Mouse (Mus musculus): ENCODE data around the gene Tmem151a. TPM values are rescaled to one million over a fixed set of nuclear protein-coding genes. Genes with fewer than 3 reads are reported as not detected.
A peak's percentile ranks its signal among the peaks of the same experiment; 100 is the strongest.

The Tmem151a gene
- total RNA-seq, 2 experiments from 2014 or later, result 112 to 114 TPM

- no peak overlapping the region for H3K4me3 ChIP-seq
- DNase-seq (ENCODE audit: low spot score in 2 of 2), result no peak
- peak overlapping the region; percentile 72 for H3K27ac ChIP-seq
- TF ChIP-seq CTCF (conservative IDR thresholded peaks at IDR 0.05), result 0 out of 2 replicates have a peak, but pooled peaks have one; percentile 2
Observed at GRCm38 (mm10) chr19:5057876-5058775, 27.2 kb downstream of the Tmem151a start.

- H3K27ac ChIP-seq, result peak overlapping the region; percentile 10; the same call in 1 of the 2 replicates
- peak; percentile 90 for TF ChIP-seq CTCF (conservative IDR thresholded peaks at IDR 0.05)
- peak in 1 of 2 experiments; percentile 53 for DNase-seq (ENCODE audit: low spot score in 2 of 2)
- no peak overlapping the region for H3K4me3 ChIP-seq
Observed at GRCm38 (mm10) chr19:5056251-5056650, 29.1 kb downstream of the Tmem151a start.

GRCm38 (mm10) chr19:5053909-5054308 is 31.4 kb downstream of the Tmem151a start:
- Histone ChIP-seq H3K4me3 (peak overlapping the region; percentile 65; the same call in 1 of the 2 replicates), H3K27ac (peak overlapping the region; percentile 98; the same call in 1 of the 2 replicates)
- TF ChIP-seq CTCF (conservative IDR thresholded peaks at IDR 0.05), result peak; percentile 89
- peak in 1 of 2 experiments; percentile 74 for DNase-seq (ENCODE audit: low spot score in 2 of 2)

- peak overlapping the region; percentile 65 for H3K4me3 ChIP-seq
- TF ChIP-seq CTCF (conservative IDR thresholded peaks at IDR 0.05), result no peak
- no peak for DNase-seq (ENCODE audit: low spot score in 2 of 2)
- H3K27ac ChIP-seq, result peak overlapping the region; percentile 98
Observed at GRCm38 (mm10) chr19:5052853-5053252, 32.5 kb downstream of the Tmem151a start.

- no peak for TF ChIP-seq CTCF (conservative IDR thresholded peaks at IDR 0.05)
- DNase-seq (ENCODE audit: low spot score in 2 of 2), result no peak
- Histone ChIP-seq H3K27ac (peak overlapping the region; percentile 98), H3K4me3 (peak overlapping the region; percentile 65)
Observed at GRCm38 (mm10) chr19:5052166-5052822, 33.0 kb downstream of the Tmem151a start.

GRCm38 (mm10) chr19:5051515-5051914 is 33.8 kb downstream of the Tmem151a start:
- H3K27ac ChIP-seq, result peak overlapping the region; percentile 98
- no peak for DNase-seq (ENCODE audit: low spot score in 2 of 2)
- TF ChIP-seq CTCF (conservative IDR thresholded peaks at IDR 0.05), result no peak

GRCm38 (mm10) chr19:5051031-5051430 is 34.3 kb downstream of the Tmem151a start:
- peak in 1 of 2 experiments; percentile 7 for DNase-seq (ENCODE audit: low spot score in 2 of 2)
- TF ChIP-seq CTCF (conservative IDR thresholded peaks at IDR 0.05), result no peak
- Histone ChIP-seq H3K27ac (peak overlapping the region; percentile 98), H3K4me3 (peak overlapping the region; percentile 65)

More at GRCm38 (mm10) chr19:5051515-5051914, 33.8 kb downstream of the Tmem151a start:
- peak overlapping the region; percentile 65 for H3K4me3 ChIP-seq

GRCm38 (mm10) chr19:5050047-5050905 is 35.1 kb downstream of the Tmem151a start, which contains the start of gene Rin1:
Gene Rin1, plus strand, starts transcription at chr19:5050481.
- peak; percentile 75 to 91 for DNase-seq (ENCODE audit: low spot score in 2 of 2)
- peak; percentile 82 for TF ChIP-seq CTCF (conservative IDR thresholded peaks at IDR 0.05)
- peak within 1 kb of the TSS; percentile 65 for H3K4me3 ChIP-seq
- peak within 1 kb of the TSS; percentile 98 for H3K27ac ChIP-seq

GRCm38 (mm10) chr19:5049325-5049724 is 36.0 kb downstream of the Tmem151a start:
- Histone ChIP-seq H3K4me3 (peak overlapping the region; percentile 8; the same call in 1 of the 2 replicates), H3K27ac (peak overlapping the region; percentile 98)
- no peak for TF ChIP-seq CTCF (conservative IDR thresholded peaks at IDR 0.05)
- peak in 1 of 2 experiments; percentile 1 for DNase-seq (ENCODE audit: low spot score in 2 of 2)

GRCm38 (mm10) chr19:5048138-5049056 is 36.9 kb downstream of the Tmem151a start:
- Histone ChIP-seq H3K4me3 (peak overlapping the region; percentile 26), H3K27ac (peak overlapping the region; percentile 98)
- TF ChIP-seq CTCF (conservative IDR thresholded peaks at IDR 0.05), result peak; percentile 68
- DNase-seq (ENCODE audit: low spot score in 2 of 2), result peak; percentile 70 to 76

- Histone ChIP-seq H3K27ac (peak overlapping the region; percentile 98; the same call in 1 of the 2 replicates), H3K4me3 (no peak overlapping the region)
- TF ChIP-seq CTCF (conservative IDR thresholded peaks at IDR 0.05), result no peak
- DNase-seq (ENCODE audit: low spot score in 2 of 2), result peak in 1 of 2 experiments; percentile 0
Observed at GRCm38 (mm10) chr19:5045531-5045930, 39.8 kb downstream of the Tmem151a start.

Measured in layer of hippocampus, adult 2 months (tissue).